Mouse (Mus musculus) heart, adult 2 months (tissue): ENCODE results near the gene Tsfm. TPM values are rescaled to one million over a fixed set of nuclear protein-coding genes. Genes with fewer than 3 reads are reported as not detected.

Experiments used
- DNase-seq, 2 experiments: peaks; one replicate each; pipeline ENCODE4 v3.0.0; 2021
- H3K27ac ChIP-seq: fragments of 200-600 bp; 2 replicates; pipeline ENCODE4 v1.8.1; 2022
- H3K27me3 ChIP-seq: fragments of 200-500 bp; 2 replicates; pipeline ENCODE4 v1.6.1; 2012; ENCODE audit warnings: mild to moderate bottlenecking, low read length, inconsistent platforms, mixed read lengths; ENCODE audit not compliant: control insufficient read depth, insufficient read depth
- H3K36me3 ChIP-seq: fragments of 200-500 bp; 2 replicates; pipeline ENCODE4 v1.6.1; 2012; ENCODE audit warnings: low read length, inconsistent platforms; ENCODE audit not compliant: control insufficient read depth, insufficient read depth
- H3K4me1 ChIP-seq: fragments of 200-500 bp; 2 replicates; pipeline ENCODE4 v1.6.1; 2011; ENCODE audit warnings: low read length; ENCODE audit not compliant: control insufficient read depth, insufficient read depth
- H3K4me3 ChIP-seq: fragments of 200-600 bp; 2 replicates; pipeline ENCODE4 v1.8.1; 2022
- H3K79me2 ChIP-seq: fragments of 200-500 bp; replicated peaks from 2 replicates; pipeline ENCODE4 v1.6.1; 2012; ENCODE audit warnings: mild to moderate bottlenecking, inconsistent platforms, low read length, moderate library complexity, mixed read lengths; ENCODE audit not compliant: control insufficient read depth, insufficient read depth
- H3K9ac ChIP-seq: fragments of 200-500 bp; 2 replicates; pipeline ENCODE4 v1.6.1; 2012; ENCODE audit warnings: low read depth, mild to moderate bottlenecking, control low read depth, inconsistent platforms, low read length, mixed read lengths
- CTCF ChIP-seq: fragments of 200-600 bp; IDR thresholded peaks from 2 replicates; pipeline ENCODE4 v1.8.1; 2022; ENCODE audit warnings: antibody characterized with exemption, mild to moderate bottlenecking, moderate library complexity
- EP300 ChIP-seq: fragments of 200-500 bp; IDR thresholded peaks from 2 replicates; pipeline ENCODE4 v1.6.1; 2011; ENCODE audit warnings: low read depth, low read length, control low read depth; ENCODE audit not compliant: insufficient read depth
- POLR2A ChIP-seq: fragments of 200-500 bp; IDR thresholded peaks from 2 replicates; pipeline ENCODE4 v1.6.1; 2011; ENCODE audit warnings: mild to moderate bottlenecking, low read depth, low read length, control low read depth; ENCODE audit not compliant: insufficient read depth
- WGBS: fragments of 180-500 bp; shearing (Covaris S2); methylation state at CpG from one replicate; pipeline ENCODE4 v1.1.7; 2018; 5-methylcytosine and 5-hydroxymethylcytosine counted together
- intact Hi-C: fragments of 180-260 bp; cut with DNase I; formaldehyde crosslinking; loops from one replicate; pipeline ENCODE4 v1.15.1; 2025
- polyA plus RNA-seq: library from polyadenylated mRNA; depleted of rRNA; stranded (reverse); fragments of >200 nt; gene quantifications from 2 replicates; pipeline ENCODE4 v1.2.3, GENCODE M21; 2012
- total RNA-seq, 2 experiments: library from RNA; stranded (reverse); gene quantifications; 2 replicates each; pipeline ENCODE4 v1.2.3; 2021

The Tsfm gene
- total and polyA plus RNA-seq, 3 experiments: 40.0 to 58.7 (median 50.8) TPM

GRCm38 (mm10) chr10:126988513-126989165, 42.0 kb downstream of the Tsfm start:
- peak overlapping the region; percentile 73 for H3K27ac ChIP-seq
- no peak overlapping the region for H3K4me3 ChIP-seq
- no peaks in the 10 kb centered on the region for H3K27me3 ChIP-seq
- 0 out of 2 replicates have a peak overlapping the region, but pooled peaks have one; percentile 3 for H3K9ac ChIP-seq
- DNase-seq: no peak
- peaks cover 24% of the 10 kb centered on the region for H3K79me2 ChIP-seq
- TF ChIP-seq EP300: no peak
- no peak for TF ChIP-seq CTCF
- TF ChIP-seq POLR2A: no peak
- peaks cover 19% of the 10 kb centered on the region for H3K36me3 ChIP-seq
- 21% methylated on average over 5 of the region's 5 CpGs for WGBS
- peaks cover 63% of the 10 kb centered on the region for H3K4me1 ChIP-seq
- intact Hi-C loops: no loop called here

DNA sequence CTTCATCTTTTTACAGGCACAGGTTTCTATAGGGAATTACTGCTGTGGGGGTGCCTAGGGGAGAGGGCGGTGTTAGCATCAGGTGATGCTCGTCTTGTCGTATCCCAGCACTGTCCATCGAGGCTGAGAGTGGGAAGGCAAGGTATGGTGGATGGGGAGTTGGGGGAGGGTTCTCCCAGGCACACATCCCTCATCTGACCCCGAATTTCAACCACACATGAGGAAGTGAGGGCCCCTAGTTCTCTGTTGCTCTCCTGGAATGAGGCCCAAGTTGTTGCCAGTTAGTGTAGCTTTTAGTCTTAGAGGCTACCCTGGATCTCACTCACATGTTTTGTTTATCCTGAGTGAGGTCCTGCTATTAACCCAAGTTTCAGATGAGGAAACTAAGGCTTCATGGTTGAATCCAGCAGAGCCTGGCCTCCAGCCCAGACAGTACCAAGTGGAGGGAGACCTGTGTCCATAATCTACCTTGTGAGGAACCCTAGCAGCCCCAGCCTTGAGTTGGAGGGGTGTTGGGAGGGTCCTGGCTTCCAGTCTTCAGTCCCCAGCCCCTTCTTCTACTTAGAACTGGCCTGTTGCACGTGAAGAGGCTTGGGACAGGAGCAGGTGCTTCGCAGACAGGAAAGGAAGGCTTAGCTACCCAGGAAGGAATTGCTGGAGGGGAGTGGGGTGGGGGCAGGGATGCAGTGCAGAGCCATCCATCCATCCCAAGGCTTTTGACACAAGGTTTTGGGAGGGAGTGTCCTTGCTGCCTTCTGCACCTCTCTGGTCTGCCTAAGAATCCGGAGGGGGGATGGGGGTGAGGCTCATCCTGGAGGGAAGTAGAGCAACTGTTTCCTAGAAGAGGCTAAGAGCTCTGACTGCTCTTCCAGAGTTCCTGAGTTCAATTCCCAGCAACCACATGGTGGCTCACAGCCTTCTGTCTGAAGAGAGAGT, 43.2 kb downstream of the Tsfm start:
- DNase-seq: no peak
- 0 out of 2 replicates have a peak overlapping the region, but pooled peaks have one; percentile 0 for H3K9ac ChIP-seq

GRCm38 (mm10) chr10:126986541-126986961, 44.1 kb downstream of the Tsfm start:
- peak overlapping the region; percentile 40; the same call in 1 of the 2 replicates for H3K9ac ChIP-seq
- peak; percentile 91 to 94 for DNase-seq
- H3K79me2 ChIP-seq: peaks cover 23% of the 10 kb centered on the region
- peak overlapping the region; percentile 73 for H3K27ac ChIP-seq
- 5% methylated on average over 4 of the region's 4 CpGs for WGBS
- no peaks in the 10 kb centered on the region for H3K27me3 ChIP-seq
- H3K36me3 ChIP-seq: peaks cover 10% of the 10 kb centered on the region; the same call in 1 of the 2 replicates
- TF ChIP-seq EP300: peak; percentile 73; the same call in 1 of the 2 replicates
- TF ChIP-seq POLR2A: no peak
- peaks cover 67% of the 10 kb centered on the region for H3K4me1 ChIP-seq
- intact Hi-C loops: loop anchor here (2.0 kb wide), 1 partner anchor 58 kb away; no protein-coding TSS in a partner anchor
- peak overlapping the region; percentile 23 for H3K4me3 ChIP-seq

More for the DNA sequence above, 43.2 kb downstream of the Tsfm start:
- Histone ChIP-seq H3K36me3 (peaks cover 16% of the 10 kb centered on the region), H3K27ac (peak overlapping the region; percentile 73), H3K4me3 (peak overlapping the region; percentile 23), H3K27me3 (no peaks in the 10 kb centered on the region), H3K79me2 (peaks cover 24% of the 10 kb centered on the region), H3K4me1 (peaks cover 67% of the 10 kb centered on the region)
- 17% methylated on average over 8 of the region's 8 CpGs for whole genome bisulfite sequencing
- no peak for TF ChIP-seq CTCF
- no peak for TF ChIP-seq POLR2A
- intact Hi-C loops: loop anchor here (2.0 kb wide), 1 partner anchor 59 kb away; no protein-coding TSS in a partner anchor

DNA sequence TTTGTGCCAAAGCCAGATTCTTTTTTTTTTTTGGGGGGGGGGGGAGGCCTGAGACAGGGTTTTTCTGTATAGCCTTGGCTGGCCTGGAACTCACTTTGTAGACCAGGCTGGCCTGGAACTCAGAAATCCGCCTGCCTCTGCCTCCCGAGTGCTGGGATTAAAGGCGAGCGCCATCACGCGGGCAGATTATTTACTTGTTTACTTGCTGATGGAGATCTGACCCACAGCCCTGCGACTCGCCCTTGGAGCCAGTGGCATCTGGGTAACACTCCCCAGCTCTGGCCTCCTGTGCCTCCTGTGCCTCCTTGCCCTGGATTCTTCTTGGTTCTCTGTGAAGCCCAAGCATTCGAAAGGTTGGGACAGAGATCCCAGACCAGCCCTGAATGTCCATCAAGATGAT, 45.1 kb downstream of the Tsfm start:
- Histone ChIP-seq H3K4me3 (no peak overlapping the region), H3K79me2 (peaks cover 17% of the 10 kb centered on the region), H3K36me3 (peaks cover 5% of the 10 kb centered on the region; the same call in 1 of the 2 replicates), H3K27ac (peak overlapping the region; percentile 100), H3K4me1 (peaks cover 60% of the 10 kb centered on the region), H3K27me3 (no peaks in the 10 kb centered on the region), H3K9ac (no peak overlapping the region)
- no peak for DNase-seq
- intact Hi-C loops: no loop called here
- no peak for TF ChIP-seq POLR2A
- TF ChIP-seq EP300: 0 out of 2 replicates have a peak, but pooled peaks have one; percentile 9
- no peak for TF ChIP-seq CTCF
- WGBS: 80% methylated on average over 9 of the region's 9 CpGs

DNA sequence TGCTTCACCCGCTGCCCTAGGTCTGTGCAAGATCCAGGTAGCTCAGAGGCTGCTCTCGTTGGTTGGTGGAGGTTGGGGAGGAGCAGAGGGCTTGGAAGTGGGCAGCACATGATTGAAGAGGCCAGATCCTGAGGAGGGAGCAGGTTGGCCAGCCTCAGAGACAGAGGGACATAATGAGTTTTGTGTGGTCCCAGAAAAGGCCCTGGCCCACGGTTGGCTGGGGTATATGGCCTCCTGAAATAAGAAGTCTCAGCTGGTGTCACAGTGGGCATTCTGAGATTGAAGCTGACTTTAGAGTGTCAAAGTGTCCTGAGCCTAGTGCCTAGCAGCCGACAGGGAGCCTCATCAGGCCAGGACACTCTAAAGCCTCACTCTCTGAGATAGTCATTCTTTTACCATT, 45.5 kb downstream of the Tsfm start:
- H3K27ac ChIP-seq: peak overlapping the region; percentile 100
- no peaks in the 10 kb centered on the region for H3K27me3 ChIP-seq
- H3K4me1 ChIP-seq: peaks cover 56% of the 10 kb centered on the region
- peak overlapping the region; percentile 13; the same call in 1 of the 2 replicates for H3K4me3 ChIP-seq
- H3K9ac ChIP-seq: 0 out of 2 replicates have a peak overlapping the region, but pooled peaks have one; percentile 0
- TF ChIP-seq CTCF: no peak
- TF ChIP-seq POLR2A: no peak
- TF ChIP-seq EP300: no peak
- 53% methylated on average over 4 of the region's 4 CpGs for WGBS
- peaks cover 16% of the 10 kb centered on the region for H3K79me2 ChIP-seq
- peaks cover 4% of the 10 kb centered on the region; the same call in 1 of the 2 replicates for H3K36me3 ChIP-seq
- intact Hi-C loops: no loop called here
- DNase-seq: no peak
